Mouse (Mus musculus): ENCODE data around the gene 1700021F05Rik.
"Not testable (repeated sequence)": the region's sequence is repeated elsewhere in the genome, so short reads cannot be mapped to it uniquely, and the experiment has no call there.

The 1700021F05Rik gene

DNA sequence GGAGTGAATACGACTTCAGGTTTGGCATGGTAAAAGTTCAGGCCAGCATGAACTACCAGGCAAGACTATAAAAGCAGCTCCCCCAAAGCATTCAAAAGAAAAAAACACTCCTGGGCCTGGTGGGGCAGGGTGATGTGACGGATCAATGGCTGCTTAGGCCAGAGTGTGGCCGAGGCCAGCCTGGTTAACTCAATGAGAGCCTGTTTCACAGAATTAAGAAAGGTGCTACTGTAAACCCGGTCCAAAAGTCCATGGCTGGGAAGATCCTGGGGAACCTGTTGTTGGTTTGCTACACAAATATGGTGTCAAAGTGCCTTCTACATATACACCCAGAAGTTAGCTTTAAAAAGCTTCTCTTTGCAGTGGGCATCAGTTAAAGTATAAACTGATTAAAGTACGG, 2.0 kb downstream of the 1700021F05Rik start:
- no peak for DNase-seq (ENCODE audit: low read depth)

DNA sequence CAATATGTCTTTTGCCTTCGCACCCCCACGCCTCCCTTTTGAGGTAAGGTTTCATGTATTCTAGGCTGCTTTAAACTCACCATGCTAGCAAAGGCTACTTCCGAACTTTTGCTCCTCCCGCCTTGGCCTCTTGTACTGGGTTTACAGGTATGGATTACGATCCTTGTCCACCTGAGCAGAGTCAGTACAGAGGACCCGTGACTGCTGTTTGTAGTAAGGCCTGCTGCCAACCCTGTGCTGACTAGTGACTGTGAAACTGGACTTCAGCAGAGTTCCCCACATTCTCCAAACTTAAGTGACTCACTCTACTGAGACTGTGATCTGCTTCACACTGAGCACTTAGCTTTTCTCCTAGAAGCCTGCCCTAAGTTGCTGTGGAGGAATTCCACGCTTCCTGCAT, 3.1 kb downstream of the 1700021F05Rik start:
- no peak for DNase-seq (ENCODE audit: low read depth)

DNA sequence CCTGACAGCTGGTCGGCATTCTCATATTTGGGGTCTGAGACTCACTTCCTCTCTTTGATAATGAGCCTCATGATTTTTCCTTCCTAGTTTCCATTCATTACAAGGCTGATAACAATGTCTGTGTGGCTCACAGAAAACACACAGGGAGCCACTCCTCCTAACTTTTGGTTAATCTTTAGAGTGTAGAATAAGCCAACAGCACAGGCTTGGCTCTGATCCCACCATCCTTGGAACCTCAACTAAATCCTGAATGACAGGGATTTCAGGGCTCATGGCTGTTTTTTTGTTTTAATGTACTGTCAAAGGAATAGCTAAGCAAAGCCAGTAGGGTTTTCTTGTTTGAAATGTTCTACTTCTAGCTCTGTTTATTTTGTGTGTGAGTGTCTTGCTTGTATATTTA, 6.4 kb downstream of the 1700021F05Rik start:
- no peak for DNase-seq (ENCODE audit: low read depth)

DNA sequence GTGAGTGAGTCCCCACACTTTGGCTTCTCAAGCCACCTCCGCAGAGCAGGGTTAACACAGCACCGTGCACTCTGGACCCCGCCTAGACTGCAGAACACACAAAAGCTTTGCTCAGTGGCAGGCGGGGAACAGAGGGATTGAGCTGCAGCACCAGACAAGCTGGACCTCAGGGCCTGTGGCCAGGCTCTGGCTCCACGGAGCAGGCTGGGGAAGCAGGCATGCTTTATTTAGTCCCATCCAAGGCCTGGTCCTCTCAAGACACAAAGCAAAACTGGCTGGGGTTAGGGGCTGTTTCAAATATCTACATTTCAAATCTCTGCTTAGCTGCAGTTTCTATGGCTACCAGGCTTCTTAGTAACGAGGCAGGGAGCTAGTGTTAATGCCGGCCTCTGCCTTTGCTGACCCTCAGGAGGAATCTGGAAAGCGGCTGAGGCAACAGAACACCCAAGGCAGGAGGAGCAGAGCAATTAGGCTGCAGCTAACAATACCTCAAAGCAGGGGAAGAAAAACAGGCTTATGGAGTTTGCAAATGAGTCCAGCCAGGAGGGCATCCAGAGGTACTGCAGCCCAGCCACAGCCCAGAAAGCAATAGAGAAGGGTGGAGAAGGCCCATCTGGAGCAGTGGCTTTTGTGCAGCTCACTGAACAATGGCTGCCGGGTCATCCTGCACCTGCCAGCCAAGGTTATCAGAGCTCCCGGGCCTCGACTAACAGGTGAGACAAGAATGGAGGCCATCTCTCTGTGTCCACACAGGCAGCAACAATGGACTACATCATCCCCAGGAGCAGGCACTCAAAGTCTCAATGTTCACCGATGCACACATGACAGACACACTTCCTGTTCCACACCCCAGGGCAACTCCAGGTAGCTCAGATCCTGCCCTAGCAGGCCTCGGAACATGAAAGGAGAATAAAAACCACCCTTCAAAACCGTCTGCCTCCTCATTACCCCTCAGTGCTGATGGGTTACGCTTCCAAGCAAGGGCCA, 13.2 kb downstream of the 1700021F05Rik start:
- no peak for DNase-seq (ENCODE audit: low read depth)

DNA sequence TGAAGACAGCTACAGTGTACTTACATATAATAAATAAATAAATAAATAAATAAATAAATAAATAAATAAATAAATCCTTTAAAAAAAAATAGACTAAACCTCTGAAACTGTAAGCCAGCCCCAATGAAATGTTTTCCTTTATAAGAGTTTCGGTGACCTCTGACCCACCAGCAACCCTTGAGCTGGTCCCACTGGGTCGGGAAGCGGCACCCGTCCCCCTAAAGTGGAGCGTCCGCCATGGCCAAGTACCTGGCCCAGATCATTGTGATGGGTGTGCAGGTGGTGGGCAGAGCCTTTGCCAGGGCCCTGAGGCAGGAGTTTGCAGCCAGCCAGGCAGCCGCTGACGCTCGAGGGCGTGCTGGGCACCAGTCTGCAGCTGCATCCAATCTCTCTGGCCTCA, 16.9 kb downstream of the 1700021F05Rik start, which contains the start of gene Gm9803:
Gene Gm9803 (plus strand): TSS at position 154 of the 400 bp plus-strand sequence.
- not testable (repeated sequence) for DNase-seq (ENCODE audit: low read depth)

DNA sequence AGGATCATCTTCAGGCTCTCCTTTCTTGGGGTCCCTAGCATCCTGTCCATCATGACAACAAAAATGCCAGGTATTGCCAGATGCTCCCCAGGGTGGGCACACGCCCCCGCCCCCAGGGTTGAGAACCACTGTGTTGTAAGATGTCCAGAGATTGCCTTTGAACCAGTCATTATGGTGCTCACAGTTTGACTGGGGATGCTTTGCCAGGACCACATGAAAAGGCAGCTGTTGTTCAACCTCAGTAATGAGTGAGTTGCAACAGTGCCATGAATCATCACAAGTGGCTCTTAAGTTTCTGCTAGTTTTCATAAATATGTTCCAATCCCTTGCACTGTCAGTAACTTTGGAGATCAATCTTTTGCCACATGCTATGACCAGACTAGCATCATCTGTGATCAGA, 20.8 kb downstream of the 1700021F05Rik start:
- no peak for DNase-seq (ENCODE audit: low read depth)

DNA sequence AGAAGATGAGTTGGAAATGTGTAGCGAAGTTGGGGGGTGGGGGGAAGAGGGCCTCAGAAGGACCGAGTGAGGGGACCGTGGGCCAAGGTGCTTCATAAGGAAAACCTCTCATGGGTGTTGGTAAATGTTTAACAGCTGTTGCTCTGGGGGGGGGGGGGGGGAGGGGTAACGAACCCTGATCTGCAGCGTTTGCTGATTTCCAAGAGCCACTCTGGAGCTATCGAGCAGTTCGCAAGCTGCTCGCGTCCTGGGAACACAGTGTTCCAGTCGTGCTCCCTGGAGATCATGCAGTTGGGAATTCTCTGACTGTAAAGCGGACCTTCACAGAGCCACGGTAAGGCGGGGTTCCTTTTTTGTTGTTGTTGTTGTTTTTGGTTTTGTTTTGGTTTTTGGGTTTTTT, 22.4 kb downstream of the 1700021F05Rik start:
- DNase-seq (ENCODE audit: low read depth) = no peak

DNA sequence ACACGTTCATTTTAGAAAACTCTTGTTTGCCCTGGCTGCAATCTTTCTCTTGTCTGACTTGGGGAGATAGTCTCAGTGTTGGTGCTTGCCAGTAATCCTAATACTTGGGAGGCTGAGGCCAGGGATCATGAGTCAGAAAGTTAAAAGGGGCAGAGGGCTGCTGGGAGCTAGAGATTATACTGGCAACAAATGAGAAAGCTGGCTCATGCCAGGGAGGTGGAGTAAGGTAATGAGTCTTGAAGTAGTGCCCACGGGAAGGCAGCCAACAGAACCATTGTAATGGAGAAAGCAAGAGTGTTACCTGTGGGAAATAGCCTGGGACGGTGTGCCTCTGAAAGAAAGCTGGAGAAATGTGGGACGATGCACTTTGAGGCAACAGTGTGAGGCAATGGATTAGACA, 23.0 kb downstream of the 1700021F05Rik start:
- DNase-seq (ENCODE audit: low read depth) = no peak

DNA sequence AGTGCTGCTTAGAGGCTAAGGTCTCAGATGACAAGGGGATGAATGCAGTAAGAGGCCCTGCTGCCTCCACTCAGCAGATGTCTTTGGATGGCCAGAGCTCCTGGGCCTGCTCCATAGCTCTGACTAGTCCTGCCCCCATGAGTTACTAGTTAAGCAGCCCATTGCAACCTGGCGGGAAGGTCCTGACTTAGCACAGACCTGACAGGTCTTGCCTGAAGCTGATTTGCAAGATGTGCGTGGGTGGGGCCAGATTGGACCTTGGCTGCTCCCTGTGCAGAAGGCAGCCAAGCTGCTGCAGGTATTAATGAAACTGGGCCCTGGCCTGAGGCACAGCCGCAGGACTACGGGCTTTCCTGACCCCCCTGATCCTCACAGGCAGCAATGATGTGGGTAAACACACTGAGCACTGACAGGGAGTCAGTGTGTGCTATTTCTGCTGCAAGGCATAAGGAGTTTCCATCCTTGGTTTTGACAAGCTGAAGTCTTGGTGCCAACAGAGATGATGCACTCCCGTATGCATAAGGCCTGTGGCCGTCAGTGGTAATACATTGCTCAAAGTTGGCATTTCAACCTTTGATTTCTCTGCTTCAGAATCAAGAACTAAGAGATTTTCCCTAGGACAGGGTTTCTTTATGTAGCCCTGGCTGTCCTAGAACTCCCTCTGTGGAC, 23.7 kb downstream of the 1700021F05Rik start:
- DNase-seq (ENCODE audit: low read depth) = no peak

DNA sequence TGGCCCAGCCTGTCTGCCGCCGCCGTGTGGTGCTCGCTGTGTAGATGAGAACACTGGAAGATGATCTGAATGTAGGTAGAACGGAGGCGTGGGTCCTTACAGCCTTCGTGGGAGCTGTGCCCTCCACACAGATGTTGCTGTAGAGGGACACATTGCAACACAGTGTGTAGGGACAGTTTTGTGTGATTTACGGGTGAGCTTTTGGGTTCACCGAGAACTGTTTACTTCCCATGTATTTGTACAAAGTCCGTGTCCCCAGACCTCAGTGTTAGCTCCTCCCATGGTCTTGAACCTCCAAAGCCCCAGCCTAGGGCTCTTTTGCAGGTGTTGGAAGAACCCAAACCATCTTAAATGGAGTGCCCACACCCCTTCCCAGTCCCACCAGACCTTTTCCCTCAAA, 27.8 kb downstream of the 1700021F05Rik start:
- DNase-seq (ENCODE audit: low read depth) = no peak

DNA sequence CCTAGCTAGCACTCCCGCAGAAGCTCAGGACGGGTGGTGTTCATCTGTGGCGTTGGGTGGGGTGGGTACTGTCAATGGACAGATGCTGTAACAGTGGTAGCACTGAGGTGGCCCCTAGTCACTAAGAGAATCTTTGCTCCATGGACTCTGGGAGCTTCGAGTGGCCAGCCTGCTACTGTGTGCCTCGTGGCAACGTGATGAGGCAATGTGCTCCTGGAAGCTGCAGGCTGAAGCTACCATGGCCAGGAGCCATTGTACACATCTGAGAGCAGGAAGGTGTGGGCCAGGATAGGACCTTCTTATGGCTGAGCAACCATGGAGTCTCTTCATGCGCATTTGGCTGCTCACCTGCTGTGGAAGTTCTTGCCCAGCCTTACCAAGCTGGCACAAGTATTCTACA, 31.6 kb downstream of the 1700021F05Rik start:
- DNase-seq (ENCODE audit: low read depth) = no peak

DNA sequence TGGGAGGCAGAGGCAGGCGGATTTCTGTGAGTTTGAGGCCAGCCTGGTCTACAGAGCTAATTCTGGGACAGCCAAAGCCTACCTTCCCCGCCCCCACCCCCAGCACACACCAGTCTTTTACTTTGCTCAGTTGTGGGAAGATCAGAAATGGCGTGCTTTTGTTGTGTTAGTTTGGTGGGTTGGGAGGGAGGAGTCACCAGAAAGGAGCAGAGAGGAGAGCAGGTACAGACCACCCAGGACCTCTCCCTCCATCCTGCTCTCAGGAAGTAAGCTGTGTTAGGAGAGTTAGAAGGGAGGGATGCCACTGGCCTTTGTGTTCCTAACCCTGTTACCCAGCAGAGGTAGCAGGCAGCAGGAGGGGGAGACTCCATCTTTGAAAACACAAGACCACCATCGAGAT, 33.7 kb downstream of the 1700021F05Rik start:
- no peak for DNase-seq (ENCODE audit: low read depth)

DNA sequence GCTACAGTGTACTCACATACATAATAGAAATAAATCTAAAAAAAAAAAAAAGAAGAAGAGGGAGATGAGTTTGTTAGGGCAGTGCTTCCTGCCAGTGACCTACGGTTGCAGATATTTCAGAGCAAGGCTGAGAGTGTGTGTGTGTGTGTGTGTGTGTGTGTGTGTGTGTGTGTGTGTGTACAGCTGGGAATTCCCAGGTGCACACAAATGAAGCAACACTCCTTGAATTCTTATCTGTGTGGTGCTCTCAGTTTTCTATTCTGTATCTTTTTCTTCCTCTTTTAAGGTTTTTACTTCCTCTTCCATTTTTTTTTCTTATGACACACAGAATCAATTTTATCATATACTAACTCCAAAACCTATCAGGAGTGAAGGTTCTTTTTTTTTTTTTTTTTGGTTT, 36.5 kb downstream of the 1700021F05Rik start:
- no peak for DNase-seq (ENCODE audit: low read depth)

DNA sequence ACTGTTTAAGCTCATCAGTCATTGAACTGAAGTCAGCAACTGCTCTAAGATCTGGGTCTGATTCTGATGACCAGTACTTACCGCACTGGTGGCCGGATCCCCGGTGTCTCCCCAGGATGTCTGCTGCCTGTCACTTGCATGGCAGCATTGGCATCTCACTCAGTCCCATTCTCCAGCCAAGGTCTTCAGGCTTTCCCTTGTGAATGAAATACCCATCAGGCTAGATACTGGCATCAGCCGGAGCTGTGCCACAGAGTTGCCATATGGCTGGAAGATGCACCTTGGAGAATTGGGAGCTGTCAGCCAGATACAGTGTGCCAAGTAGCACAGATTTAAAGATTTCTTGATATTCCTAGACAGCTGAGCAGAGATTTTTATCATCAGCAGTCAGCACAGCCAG, 38.2 kb downstream of the 1700021F05Rik start:
- no peak for DNase-seq (ENCODE audit: low read depth)

DNA sequence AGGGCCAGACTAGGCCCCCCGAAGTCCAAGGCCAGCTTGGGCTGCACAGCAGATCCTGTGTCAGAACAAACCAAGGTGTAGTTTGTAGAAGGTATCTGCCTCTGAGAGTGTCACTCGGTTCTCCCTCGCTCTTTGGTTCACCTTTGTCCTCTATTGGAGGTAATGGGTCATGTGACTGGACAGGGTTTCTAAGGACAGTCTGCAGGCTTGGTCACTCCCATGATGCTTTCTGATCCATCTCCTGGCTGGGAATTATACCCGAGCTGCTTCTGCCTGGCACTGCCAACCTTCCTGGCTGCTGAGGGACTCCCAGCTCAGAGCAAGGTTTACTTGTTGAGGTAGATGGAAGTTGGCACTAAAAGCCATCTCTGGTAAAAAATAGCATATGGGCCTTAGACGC, 49.9 kb downstream of the 1700021F05Rik start:
- no peak for DNase-seq (ENCODE audit: low read depth)

DNA sequence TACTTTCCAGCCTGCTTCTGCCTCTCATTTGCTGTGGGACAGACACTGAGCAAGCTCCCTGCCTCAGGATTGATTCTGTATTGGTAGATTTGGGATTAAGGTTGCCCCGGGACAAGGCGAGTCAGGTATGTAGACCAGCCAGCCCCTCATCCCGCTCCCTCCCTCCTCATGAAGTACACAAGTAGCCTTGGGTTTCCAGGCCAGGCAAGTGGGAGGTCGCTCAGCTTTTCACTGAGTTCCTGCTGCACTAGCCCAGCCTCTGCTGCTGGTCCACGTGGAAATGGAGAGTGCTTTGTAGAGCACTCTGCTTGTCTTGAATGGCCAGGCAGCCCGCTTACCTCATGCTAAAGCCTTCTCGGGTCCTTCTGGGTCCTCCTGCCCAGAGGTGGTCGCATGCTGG, 50.8 kb downstream of the 1700021F05Rik start:
- no peak for DNase-seq (ENCODE audit: low read depth)

DNA sequence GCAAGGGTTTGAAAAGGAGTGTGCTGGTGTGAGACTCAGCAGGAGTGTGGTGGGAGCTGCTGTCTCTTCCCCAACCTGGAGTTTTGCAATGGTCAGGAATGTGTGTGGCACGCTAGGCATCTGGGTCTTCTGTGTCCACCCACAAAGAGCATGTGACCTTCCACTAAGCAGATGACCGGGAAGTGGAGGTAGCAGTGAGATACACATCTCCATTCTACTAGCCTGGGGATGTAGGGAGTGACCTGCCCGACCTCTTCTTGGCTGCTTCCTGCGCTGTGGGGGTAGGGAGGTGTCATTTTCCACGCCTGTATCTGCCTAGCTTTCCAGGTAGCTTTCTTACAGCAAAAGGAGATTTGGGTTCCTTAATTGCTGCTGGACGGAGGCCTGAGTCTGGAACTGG, 51.2 kb downstream of the 1700021F05Rik start:
- DNase-seq (ENCODE audit: low read depth) = no peak

DNA sequence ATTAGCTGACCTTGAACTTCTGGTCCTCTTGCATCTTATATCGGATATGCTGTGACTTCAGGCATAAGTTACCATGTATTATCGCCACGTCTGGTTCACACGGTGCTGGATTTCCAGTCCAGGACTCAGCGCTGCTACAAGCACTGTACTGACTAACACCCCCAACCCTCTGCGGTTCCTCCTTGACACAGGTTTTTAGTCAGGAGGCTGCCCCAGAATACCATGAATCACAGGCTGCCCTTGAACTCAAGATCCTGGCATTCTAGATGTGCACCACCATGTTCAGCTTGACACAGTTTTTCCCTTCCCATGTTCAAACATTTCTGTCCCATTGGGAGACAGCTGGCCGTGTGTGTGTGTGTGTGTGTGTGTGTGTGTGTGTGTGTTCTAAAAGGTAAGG, 51.7 kb downstream of the 1700021F05Rik start:
- DNase-seq (ENCODE audit: low read depth) = no peak

DNA sequence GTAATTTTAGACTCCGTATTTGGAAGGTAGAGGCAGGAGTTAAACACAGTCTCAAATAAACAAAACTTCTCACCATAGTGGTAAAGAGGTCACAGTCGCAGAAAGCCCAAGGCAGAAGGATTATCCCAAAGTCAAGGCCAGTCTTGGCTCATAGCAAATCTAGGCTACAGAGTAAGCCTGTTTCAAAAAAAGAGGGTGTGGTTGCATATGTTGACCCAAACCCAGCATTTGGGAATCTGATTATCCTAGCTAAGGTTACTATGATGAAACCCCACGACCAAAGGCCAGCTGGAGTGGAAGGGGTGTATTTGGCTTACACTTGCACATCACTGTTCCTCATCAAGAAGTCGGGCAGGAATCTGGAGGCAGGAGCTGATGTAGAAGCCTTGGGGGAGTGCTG, 52.5 kb downstream of the 1700021F05Rik start:
- no peak for DNase-seq (ENCODE audit: low read depth)

DNA sequence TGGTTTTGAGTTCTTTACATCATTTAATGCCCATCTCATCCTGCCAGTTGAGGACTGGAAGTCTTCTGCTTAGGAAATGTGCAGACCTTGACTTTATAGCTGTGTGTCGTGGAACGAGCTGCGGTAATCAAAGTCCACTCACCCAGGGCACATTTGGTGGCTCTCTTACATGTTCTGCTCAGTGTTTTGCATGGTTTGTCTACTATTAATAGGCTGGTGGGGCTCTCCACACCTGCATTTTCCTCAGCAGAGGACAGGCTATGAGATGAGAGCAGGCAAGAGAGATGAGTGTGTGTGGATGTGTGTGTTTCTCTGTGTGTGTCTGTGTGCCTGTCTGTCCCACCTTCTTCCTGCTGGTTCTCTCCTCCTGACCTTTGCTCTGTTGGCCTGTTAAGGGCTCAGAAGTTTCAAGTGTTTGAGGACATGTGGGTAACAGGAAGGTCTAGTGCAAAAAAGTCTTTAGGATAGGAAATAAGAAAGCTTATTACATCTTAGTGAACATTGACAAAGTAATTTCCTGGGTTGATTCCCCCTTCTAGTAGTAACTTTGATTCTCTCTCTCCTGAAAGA, 53.3 kb downstream of the 1700021F05Rik start:
- DNase-seq (ENCODE audit: low read depth) = no peak

DNA sequence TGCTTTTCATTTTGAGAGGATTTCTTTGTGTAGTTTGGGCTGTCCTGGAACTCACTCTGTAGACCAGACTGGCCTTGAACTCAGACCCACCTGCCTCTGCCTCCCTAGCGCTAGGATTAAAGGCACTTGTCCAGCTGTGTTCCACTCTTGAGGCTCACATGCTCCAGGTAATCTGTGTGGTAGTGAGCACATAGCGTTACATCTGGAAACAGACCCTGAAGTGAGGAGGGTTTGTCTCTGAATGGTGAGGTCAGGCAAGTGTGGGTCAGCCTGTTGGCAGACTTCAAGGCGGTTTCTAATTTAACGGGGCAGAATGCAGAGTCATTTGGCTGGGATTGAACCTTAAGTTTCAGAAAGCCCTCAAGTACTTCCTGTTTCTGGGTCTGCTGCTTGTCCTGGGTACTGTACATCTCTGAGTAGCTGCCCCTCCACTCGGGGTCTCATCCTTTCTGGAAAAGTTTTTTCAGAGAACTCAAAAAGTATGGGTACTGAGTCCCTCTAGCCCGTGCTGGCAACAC, 55.0 kb downstream of the 1700021F05Rik start:
- no peak for DNase-seq (ENCODE audit: low read depth)

DNA sequence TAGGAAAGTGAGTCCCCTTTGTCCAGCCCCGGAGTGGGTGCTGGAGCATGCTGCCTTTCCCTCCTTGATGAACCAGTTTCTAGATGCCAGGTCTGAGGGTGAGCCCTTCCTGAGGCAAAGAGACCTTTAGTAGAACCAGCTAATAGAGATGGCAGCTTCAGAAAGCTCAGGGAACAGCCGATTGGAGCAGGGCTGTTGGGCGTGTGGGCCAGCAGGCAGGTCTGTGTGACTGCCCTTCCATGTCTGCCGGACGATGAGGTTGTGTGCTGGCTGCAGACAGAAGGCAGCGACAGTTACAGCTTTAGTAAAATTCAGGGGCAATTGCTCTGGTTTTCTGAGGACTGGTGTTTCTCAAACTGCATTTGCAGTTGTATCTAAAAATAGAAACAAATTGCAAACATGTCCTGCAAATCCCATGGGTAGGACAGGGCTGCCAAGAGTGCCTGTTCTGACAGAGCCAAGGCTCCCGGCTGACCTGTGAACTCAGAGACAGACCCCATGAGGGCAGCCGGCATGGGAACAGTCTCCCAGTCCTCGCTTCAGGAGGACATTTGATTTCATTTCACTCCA, 57.3 kb downstream of the 1700021F05Rik start:
- DNase-seq (ENCODE audit: low read depth) = no peak

Measured in naive thymus-derived CD4-positive, alpha-beta T cell, adult 2 months (primary cell).